Mouse (Mus musculus) brown adipose tissue, adult 24 weeks (tissue): Measurements from ENCODE around the gene Snx32. TPM values are rescaled to one million over a fixed set of nuclear protein-coding genes. Genes with fewer than 3 reads are reported as not detected.

ENCODE experiments used
- H3K27ac ChIP-seq: fragments of 200-500 bp; replicated peaks from 2 replicates; pipeline ENCODE4 v1.5.1; 2012; ENCODE audit warnings: low read depth, mild to moderate bottlenecking, low read length
- H3K4me1 ChIP-seq: fragments of 200-500 bp; 2 replicates; pipeline ENCODE4 v1.6.1; 2012; ENCODE audit warnings: low read length, mixed read lengths; ENCODE audit not compliant: control insufficient read depth, insufficient read depth, insufficient read length
- H3K4me3 ChIP-seq: fragments of 200-500 bp; 2 replicates; pipeline ENCODE4 v1.5.1; 2012; ENCODE audit warnings: low read depth, mild to moderate bottlenecking, low read length, moderate library complexity; ENCODE audit not compliant: insufficient read depth
- polyA plus RNA-seq: library from polyadenylated mRNA; stranded (reverse); fragments of >200 nt; gene quantifications from 2 replicates; pipeline ENCODE4 v1.2.4, GENCODE M21; 2012; ENCODE audit not compliant: missing spikeins, insufficient read depth, insufficient read length

The Snx32 gene
- polyA plus RNA-seq, 1 experiment = 7.0 TPM

GRCm38 (mm10) chr19:5477668-5478300 is 32.6 kb downstream of the Snx32 start:
- Histone ChIP-seq H3K4me1 (no peaks in the 10 kb centered on the region), H3K27ac (no peak overlapping the region), H3K4me3 (no peak overlapping the region)

DNA sequence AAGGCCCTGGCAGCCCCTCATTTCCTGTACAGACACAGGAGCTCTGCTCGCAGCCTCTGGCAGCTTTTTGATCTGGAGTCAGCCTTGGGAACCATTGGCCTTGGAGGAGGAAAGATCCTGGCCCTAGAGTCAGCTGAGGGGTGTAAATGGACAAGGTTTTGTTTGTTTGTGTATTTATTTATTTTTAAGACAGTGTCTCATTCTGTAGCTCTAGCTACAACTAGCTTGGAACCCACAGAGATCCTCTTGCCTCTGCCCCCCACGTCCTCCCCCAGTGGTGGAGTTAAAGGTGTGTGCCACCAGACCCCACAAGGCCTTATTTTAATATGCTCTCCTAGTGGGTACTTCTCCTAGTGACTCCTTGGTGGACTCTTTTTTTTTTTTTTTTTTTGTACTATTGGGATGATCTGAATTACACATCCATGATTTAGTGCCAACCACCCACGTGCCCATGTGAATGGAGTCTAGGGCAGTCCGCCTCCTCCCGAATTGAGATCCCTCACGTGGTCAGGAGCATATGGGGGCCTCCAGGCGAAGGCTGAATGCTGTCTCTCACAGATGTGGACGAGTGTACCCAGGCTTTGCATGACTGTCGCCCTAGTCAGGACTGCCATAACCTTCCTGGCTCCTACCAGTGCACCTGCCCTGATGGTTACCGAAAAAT is 33.2 kb downstream of the Snx32 start:
- no peaks in the 10 kb centered on the region for H3K4me1 ChIP-seq
- H3K27ac ChIP-seq = no peak overlapping the region
- H3K4me3 ChIP-seq = no peak overlapping the region

GRCm38 (mm10) chr19:5475069-5475714 is 35.1 kb downstream of the Snx32 start:
- Histone ChIP-seq H3K27ac (peak overlapping the region; percentile 19; the same call in 1 of the 2 replicates), H3K4me1 (no peaks in the 10 kb centered on the region), H3K4me3 (peak overlapping the region; percentile 53)

DNA sequence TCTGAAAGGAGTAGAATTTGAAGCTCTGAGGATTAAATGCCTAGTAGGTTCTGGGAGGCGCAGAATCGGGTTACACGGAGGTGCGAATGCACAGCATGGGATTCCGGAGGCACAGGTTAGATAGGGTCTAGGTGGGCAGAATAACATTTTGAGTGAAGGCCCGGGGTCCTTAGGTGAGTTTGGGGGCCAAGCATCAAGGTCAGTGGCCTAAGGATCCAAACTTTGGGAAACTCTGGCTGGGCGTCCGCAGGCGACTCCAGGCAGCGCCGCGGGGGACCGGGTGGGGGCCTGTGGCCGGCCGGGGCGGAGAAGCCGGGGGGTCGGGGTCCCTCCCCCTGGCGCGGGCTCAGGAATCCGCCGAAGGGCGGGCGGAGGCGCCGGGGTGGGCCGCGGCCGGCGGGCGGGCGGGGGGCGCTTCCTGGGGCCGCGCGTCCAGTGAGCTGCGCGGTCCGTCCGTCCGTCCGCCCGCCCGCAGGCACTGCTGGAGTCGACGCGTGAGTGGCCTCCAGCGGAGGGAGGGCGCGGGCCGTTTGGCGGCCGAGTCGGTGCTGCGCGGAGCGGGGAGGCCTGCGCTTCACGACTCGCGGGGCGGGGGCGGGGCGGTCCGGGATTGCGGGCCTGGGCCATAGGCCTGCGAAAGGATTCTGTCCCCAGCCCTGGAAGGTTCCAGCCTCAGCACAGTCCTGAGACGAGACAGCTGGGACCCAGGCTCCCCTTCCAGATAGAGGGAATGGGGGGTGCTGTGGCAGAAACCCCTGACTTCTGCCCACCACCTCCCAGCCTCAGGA is 35.9 kb downstream of the Snx32 start:
- Histone ChIP-seq H3K4me1 (no peaks in the 10 kb centered on the region), H3K4me3 (peak overlapping the region; percentile 63), H3K27ac (peak overlapping the region; percentile 19)

GRCm38 (mm10) chr19:5473720-5474119 is 36.6 kb downstream of the Snx32 start, which contains the start of gene Efemp2:
TSS of gene Efemp2 (plus strand) at chr19:5473954.
- Histone ChIP-seq H3K4me3 (peak within 1 kb of the TSS; percentile 63), H3K27ac (peak within 1 kb of the TSS; percentile 57), H3K4me1 (no peaks in the 10 kb centered on the region)

DNA sequence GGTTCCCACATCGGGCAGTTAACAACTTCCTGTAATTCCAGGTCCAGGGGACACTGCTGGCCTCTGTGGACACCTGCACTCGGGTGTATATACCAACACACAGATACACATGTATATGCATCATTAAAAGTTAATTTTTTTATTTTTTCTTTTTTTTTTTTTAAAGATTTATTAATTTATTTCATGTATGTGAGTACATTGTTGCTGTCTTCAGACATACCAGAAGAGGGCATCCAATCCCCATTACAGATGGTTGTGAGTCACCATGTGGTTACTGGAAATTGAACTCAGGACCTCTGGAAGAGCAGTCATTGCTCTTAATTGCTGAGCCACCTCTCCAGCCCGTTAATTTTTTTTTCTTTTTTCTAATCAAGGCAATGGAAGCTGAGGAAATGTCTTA is 37.5 kb downstream of the Snx32 start:
- H3K4me1 ChIP-seq = no peaks in the 10 kb centered on the region
- no peak overlapping the region for H3K27ac ChIP-seq
- H3K4me3 ChIP-seq = no peak overlapping the region

- H3K27ac ChIP-seq = no peak overlapping the region
- no peaks in the 10 kb centered on the region for H3K4me1 ChIP-seq
- H3K4me3 ChIP-seq = no peak overlapping the region
Measured at GRCm38 (mm10) chr19:5471846-5472245, 38.5 kb downstream of the Snx32 start.

- H3K4me1 ChIP-seq = peaks cover 5% of the 10 kb centered on the region; the same call in 1 of the 2 replicates
- H3K4me3 ChIP-seq = no peak within 1 kb of the TSS
- H3K27ac ChIP-seq = no peak within 1 kb of the TSS
Measured at GRCm38 (mm10) chr19:5468374-5468773, 42.0 kb downstream of the Snx32 start, which contains the start of gene Ctsw. TSS of gene Ctsw (minus strand) at chr19:5468507.

DNA sequence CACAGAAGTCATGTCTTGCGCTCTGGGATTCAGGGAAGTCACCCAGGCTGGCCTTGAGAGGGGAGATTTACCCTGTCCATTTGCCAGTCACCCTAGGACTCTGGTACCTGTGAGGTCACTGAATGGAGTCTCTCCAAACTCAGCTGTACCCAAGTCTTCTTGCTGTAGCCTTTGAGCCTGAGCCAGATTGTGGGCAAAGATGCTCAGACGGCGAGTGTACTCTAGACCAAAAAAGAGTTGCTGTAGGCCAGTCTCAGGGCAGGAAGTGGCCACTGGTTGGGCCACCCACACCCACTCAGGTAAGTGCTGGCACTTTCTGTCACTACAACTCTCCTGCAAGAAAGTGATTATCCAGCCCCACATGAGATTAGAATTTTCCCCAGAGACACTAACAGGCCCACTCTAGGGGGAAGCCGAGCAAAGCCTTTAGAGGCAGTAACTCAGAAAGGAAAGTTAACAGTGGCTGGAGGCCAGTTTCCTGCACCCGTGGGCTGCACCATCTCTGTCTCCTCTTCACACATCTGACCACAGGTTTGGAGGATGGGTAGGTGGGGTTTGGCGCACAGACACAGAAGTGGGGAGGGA is 43.3 kb downstream of the Snx32 start:
- Histone ChIP-seq H3K27ac (no peak overlapping the region), H3K4me1 (peaks cover 5% of the 10 kb centered on the region; the same call in 1 of the 2 replicates), H3K4me3 (no peak overlapping the region)

DNA sequence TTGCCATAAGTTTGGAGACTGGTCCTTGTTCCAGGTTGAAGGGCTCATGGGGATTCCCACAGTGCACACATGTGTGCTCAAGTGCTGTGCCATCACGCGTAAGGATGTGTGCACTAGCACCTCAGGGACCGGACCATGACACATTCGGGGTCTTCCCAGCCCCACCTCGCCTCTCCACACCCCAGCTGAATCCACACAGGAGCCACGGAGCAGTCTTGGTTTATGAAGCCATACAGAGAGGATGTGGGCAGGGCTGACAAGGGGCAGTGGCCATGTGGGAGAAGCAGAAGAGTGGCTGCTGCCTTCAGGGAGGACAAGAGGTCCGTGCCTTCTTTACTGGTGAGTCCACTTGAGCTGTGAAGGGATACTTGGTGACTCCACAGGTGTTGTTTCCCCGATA is 45.3 kb downstream of the Snx32 start:
- H3K4me1 ChIP-seq = peaks cover 5% of the 10 kb centered on the region; the same call in 1 of the 2 replicates
- H3K4me3 ChIP-seq = no peak overlapping the region
- H3K27ac ChIP-seq = no peak overlapping the region

DNA sequence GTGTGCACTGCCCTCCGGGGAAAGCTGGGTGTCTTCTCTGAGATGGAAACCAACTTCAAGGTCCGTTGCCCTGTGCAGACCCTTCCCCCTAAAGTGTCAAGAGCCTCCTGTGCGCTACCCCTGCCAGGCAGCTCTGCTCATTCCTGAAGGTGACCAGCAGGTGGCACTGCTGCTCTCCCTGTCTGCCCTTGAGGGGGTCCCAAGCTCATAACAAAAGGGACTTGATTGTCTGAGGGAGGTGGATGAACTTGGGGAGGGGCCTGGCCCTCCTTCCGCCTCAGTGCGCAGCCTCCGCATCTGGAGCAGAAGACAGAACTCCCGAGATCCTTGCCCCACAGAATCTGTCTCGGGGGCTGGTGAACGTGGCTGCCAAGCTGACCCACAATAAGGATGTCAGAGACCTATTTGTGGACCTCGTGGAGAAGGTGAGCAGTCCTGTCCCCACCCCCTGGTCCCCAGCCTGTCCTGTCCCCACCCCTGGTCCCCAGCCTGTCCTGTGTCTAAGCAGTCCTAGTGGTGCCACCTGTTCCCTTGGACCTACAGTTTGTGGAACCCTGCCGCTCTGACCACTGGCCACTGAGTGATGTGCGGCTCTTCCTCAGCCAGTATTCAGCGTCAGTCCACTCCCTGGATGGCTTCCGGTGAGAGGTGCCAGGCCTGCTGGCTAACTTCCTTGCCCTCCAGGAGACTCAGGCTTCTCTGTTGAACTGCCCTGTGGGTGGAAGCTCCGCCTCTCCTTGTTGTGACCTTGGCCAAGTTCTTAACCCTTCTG is 46.4 kb downstream of the Snx32 start:
- Histone ChIP-seq H3K4me3 (no peak overlapping the region), H3K27ac (peak overlapping the region; percentile 32; the same call in 1 of the 2 replicates), H3K4me1 (peaks cover 5% of the 10 kb centered on the region; the same call in 1 of the 2 replicates)

DNA sequence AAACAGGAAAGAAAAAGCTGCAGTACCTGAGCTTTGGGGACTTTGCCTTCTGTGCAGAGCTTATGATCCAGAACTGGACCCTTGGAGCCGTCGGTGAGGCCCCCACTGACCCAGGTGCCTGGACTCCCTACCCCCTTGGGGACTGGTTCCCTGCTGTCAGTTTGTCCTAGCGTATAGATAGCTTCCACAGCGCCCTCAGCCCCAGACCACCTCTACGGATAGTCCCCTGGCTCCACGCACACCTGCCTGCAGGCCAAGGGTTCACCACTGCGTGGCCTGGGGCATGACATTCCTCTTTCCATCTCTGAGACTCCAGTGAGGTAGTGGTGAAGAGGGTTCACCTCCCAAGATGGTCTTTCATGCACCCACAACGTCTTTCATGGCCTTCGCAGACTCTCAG is 47.1 kb downstream of the Snx32 start:
- Histone ChIP-seq H3K27ac (no peak overlapping the region), H3K4me3 (no peak overlapping the region), H3K4me1 (peaks cover 5% of the 10 kb centered on the region; the same call in 1 of the 2 replicates)

DNA sequence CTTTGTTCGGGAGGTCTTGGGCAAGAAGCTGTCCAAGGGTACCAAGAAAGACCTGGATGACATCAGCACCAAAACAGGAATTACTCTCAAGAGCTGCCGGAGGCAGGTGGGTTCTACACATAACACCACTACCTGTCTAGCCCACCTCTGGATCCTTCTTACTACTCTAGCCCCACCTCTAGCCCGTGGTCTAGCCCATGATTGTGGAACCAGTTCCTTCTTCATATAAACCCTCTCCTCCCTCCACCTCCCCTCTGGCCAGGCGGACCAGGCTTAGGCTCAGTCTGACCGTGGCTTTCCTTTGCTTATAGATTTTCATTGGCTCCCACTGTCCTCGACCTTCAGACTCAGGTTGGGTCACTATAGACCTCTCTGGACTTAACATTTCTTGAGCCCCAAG is 48.9 kb downstream of the Snx32 start:
- Histone ChIP-seq H3K27ac (no peak overlapping the region), H3K4me3 (peak overlapping the region; percentile 76), H3K4me1 (peaks cover 5% of the 10 kb centered on the region; the same call in 1 of the 2 replicates)

DNA sequence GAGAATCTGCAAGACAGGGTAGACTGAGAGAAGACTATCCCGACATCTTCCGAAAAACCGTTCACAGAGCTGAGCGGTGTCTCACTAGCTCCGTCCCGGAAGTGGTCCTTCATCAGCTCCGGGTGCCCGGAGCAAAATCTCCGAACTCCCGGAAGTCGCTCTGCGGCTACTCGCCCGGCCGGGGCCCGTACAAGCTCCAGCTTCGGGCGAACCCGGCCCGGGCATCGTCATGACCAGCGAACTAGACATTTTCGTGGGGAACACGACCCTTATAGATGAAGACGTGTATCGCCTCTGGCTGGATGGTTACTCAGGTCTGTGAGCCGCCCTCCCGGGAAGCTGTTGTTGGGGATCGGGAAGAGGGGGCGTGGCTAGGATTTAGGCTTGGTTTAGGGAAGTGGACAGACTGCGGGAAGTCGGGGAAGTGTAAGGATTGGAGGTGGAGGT is 49.9 kb downstream of the Snx32 start, which contains the start of gene Fibp:
Fibp (plus strand) TSS at position 151 of the 447 bp plus-strand sequence.
- Histone ChIP-seq H3K4me1 (peaks cover 5% of the 10 kb centered on the region; the same call in 1 of the 2 replicates), H3K27ac (peak within 1 kb of the TSS; percentile 86)

More for the DNA sequence above, 49.9 kb downstream of the Snx32 start, which contains the start of gene Fibp:
- H3K4me3 ChIP-seq = peak within 1 kb of the TSS; percentile 76
